Mouse (Mus musculus) cerebellum, adult 8-10 months (tissue): Measurements from ENCODE around the gene Cd8a.
"Not testable (repeated sequence)": the region's sequence is repeated elsewhere in the genome, so short reads cannot be mapped to it uniquely, and the experiment has no call there.

Source experiments
- DNase-seq: peaks from one replicate; pipeline ENCODE4 v3.0.0; 2022

The Cd8a gene

DNA sequence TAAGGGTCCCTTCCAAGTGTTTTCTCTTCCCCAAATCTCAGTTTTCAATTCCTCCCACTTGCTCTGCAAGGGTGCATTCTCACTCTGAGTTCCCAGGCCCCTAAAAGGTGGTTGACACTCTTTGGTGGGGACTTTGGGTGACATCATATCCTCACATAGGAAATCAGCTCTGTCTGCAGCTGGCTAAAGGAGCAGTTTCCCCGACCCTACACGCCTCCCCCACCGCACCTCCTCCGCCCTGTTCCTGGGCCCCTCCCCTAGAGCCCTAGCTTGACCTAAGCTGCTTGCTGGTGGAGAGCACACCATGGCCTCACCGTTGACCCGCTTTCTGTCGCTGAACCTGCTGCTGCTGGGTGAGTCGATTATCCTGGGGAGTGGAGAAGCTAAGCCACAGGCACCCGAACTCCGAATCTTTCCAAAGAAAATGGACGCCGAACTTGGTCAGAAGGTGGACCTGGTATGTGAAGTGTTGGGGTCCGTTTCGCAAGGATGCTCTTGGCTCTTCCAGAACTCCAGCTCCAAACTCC is at the start of gene Cd8a:
Cd8a (plus strand) TSS at position 179 of the 527 bp plus-strand sequence.
- no peak for DNase-seq

- no peak for DNase-seq
These were observed 48.4 kb upstream of the Cd8a start for GRCm38 (mm10) chr6:71324816-71325215.

- DNase-seq = no peak
These were observed 43.3 kb upstream of the Cd8a start for GRCm38 (mm10) chr6:71329881-71330280.

DNA sequence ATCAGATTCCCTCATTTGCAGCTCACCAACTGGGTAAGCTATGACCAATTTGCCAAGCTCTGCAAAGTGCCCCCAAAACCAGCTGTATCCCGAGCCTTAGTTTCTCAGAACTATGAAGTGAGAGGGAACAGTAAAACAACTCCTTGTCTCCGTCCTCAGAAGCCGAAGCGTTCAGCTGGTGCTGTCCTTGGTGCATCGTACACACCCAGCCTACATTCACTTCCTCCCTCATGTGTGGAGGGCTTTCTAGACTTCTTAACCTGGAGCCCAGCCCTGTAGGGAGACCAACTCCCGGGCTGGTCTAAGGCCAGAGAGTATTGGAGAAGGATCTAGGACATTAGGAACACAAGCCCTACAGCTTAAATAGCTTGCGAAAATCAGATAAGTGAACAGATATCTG is 42.7 kb upstream of the Cd8a start:
- no peak for DNase-seq

DNA sequence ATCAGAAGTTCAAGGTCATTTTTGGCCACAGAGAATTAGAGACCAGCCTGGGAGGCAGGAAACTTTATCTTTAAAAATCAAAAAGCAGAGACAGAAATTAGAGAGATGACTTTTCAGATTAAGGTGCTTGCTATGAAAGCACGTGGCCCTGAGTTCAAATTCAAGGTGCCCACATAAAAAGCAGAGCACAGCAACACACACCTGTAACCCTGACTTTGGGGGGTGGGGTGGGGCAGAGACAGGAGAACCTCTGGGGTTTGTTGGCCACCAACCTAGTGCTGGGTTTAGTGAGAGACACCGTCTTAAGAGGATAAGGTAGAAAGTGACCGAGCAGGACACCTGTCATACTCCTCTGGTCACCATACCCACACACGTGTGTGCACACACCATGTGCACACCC is 41.7 kb upstream of the Cd8a start:
- not testable (repeated sequence) for DNase-seq

GRCm38 (mm10) chr6:71332236-71332965 is 40.8 kb upstream of the Cd8a start:
- no peak for DNase-seq

GRCm38 (mm10) chr6:71333031-71333430 is 40.2 kb upstream of the Cd8a start:
- no peak for DNase-seq

GRCm38 (mm10) chr6:71333578-71334273 is 39.5 kb upstream of the Cd8a start:
- DNase-seq = no peak

DNA sequence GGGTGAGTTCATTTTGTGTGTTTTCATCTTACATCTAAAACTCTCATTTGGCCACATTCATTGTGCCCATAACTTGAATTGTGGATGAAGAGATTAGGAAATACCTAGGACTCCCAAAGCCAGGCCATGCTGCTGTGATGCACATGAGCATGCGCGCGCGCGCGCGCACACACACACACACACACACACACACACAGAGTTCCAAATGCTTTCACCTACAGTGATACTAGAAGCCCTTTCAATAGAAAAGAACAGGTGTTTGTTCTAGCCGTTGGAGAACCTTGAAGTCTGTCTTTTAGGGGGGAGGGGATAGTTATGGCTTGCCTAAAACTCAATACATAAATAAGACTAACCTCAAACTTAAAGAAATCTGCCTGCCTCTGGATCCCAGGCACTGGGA is 35.6 kb upstream of the Cd8a start:
- no peak for DNase-seq

DNA sequence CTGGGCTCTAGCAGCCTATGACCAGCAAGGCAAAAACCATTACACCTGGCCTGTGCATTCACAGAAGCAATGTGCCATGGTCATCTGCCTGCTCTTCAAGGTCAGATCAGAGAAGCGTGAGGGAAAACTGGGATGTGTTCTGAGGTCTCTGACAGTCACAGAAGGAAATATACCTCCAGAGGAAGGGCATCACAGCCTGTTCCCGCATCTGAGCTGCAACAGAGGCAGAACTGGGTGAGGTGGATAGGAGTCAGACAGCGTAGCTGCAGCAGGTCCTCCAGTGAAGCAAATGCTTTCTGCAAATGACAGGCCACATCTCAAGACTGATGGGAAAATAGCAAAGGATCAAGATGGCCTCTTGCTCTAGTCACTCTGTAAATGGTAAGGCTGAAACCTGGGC is 34.3 kb upstream of the Cd8a start:
- DNase-seq = no peak

GRCm38 (mm10) chr6:71339351-71339750 is 33.9 kb upstream of the Cd8a start:
- no peak for DNase-seq

- DNase-seq = no peak
These were observed 32.0 kb upstream of the Cd8a start for GRCm38 (mm10) chr6:71341179-71341578.

GRCm38 (mm10) chr6:71348006-71348405 is 25.2 kb upstream of the Cd8a start:
- DNase-seq = no peak

GRCm38 (mm10) chr6:71351201-71351600 is 22.0 kb upstream of the Cd8a start:
- no peak for DNase-seq

GRCm38 (mm10) chr6:71352201-71352600 is 21.0 kb upstream of the Cd8a start:
- no peak for DNase-seq

GRCm38 (mm10) chr6:71352866-71353427 is 20.3 kb upstream of the Cd8a start:
- no peak for DNase-seq

- DNase-seq = no peak
These were observed 19.5 kb upstream of the Cd8a start for GRCm38 (mm10) chr6:71353722-71354121.

DNA sequence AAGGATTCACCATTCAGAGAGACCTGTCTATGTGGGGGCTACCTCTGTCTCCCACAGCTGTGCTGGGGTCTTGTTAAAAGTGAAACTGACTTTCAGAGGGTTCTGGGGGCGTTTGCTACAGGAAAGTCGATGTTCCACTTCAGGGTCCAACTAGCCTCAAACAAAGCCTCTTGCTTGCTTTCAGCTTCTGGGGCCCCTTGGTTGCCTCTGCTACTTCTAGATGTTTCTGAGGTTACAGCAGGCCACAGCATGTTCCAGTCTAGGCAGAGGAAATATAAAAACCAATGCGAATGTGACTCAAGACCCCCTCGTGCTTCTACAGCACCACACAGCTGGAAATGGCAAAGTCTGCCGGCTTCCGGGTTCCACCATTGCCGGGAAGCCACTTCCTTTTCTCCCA is 15.7 kb upstream of the Cd8a start:
- DNase-seq = no peak

DNA sequence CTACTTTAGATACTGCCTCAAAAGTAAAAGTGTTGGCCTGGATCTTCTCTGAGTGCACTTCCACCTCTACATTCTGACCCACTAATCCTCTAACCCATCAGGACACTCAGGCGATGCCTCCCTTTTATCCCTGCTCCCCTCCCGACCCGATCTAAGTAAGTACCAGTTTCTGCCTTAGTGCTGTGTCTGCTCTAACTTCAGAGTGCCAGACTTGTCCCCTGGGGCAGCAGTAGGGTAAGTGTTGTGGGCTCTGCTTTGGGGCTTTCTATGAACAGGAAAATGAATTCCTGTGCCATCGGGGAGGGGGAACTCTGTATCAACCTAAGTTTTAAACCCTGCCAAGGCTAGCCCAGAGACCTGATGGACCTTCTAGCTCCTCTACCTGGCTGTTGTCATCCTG is 13.0 kb upstream of the Cd8a start:
- DNase-seq = no peak

DNA sequence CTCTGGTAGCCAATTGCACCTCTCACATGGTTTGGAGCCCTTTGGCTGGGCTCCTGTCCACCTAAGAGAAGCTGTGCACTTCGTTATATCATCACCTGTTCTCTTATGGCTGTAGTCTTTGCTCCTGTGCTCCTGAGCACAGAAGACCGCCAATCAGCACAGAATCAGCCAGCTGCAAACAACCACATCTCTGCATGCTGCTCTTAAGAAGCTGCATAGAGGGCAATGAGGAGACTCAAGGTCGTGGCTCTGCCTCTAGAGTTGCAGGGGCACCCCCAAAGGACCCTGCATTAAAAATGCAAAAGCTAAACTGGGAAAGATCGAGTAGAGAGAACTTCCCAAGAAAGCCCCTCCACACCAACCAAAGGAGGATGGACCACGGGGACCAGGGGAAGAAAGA is 12.5 kb upstream of the Cd8a start:
- no peak for DNase-seq

- DNase-seq = no peak
These were observed 12.0 kb upstream of the Cd8a start for GRCm38 (mm10) chr6:71361156-71361670.

- DNase-seq = no peak
These were observed 9.2 kb upstream of the Cd8a start for GRCm38 (mm10) chr6:71363995-71364394.

DNA sequence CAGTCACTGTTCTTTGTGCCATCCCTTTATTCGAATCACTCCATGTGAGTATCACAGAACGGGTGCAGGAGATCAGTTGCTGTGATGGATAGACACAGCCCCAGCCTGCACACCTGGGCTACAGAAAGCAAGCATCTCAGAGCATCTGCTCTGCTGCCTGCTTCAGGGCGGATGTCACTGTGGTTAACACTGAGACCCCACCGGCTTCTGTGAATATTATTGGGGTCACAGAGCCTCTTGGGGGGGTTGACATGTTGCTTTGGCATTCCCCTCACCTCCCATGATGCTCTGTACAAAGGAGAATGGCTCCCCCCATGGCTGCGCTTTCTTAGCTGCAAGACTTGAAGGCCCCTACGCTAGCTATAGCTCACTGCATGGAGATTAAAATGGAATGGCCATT is 3.8 kb upstream of the Cd8a start:
- DNase-seq = no peak

DNA sequence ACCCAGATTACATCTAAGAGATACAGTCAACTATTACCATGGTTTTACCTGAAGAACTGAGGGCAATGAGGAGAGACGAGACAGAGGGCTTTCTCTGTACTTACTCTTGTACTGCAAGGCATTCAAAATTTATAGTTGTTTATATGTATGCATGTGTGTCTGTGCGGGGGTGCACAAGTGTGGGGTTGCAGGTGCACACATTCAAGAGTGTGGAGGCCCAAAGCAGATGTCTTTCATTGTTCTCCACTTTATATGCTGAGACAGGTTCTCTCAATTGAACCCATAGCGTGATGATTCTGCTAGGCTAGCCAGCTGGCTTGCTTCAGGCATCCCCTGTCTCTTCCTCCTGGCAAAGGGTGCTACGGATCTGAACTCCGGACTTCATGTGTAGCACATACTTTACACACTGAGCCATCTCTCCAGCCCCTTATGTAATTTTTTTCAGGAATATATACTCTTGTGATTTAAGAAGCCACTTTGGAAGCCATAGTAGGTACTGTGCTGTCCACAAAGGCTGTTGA is 2.1 kb upstream of the Cd8a start:
- DNase-seq = no peak
